Mouse (Mus musculus): Measurements from ENCODE around the gene Ttf1. TPM values are rescaled to one million over a fixed set of nuclear protein-coding genes. Genes with fewer than 3 reads are reported as not detected.
A peak's percentile ranks its signal among the peaks of the same experiment; 100 is the strongest.

Gene Ttf1
- polyA plus RNA-seq, 1 experiment from 2014 or later: 8.4 TPM

DNA sequence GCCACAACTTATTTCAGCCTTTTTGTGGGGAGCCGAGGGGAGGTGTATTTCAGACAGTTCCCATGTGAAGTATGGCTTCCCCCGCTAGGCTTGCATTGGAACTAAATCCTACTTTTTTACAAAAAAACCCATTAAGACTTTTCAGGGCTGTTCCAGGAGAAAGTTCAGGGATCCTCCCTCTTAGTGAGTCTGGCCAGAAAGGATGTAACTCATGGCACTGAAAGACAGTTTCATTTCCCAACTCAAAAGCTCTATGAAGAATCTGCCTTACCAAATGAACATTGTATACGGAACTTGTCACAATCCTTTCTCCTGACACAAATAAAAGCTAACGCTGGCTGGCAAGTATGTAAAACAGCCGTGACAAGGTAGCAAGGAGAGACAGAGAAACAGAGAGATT lies 20.3 kb upstream of the Ttf1 start:
- Histone ChIP-seq H3K36me3 (no peaks in the 10 kb centered on the region), H3K4me3 (no peak overlapping the region), H3K4me1 (no peaks in the 10 kb centered on the region), H3K9me3 (replicated peaks) (no peaks in the 10 kb centered on the region), H3K27ac (no peak overlapping the region), H3K27me3 (replicated peaks) (peaks cover 68% of the 10 kb centered on the region), H3K4me2 (no peak overlapping the region), H3K9ac (no peak overlapping the region)
- no peak for ATAC-seq
- WGBS (ENCODE audit: insufficient replicate concordance): 27% methylated on average over 5 of the region's 5 CpGs

GRCm38 (mm10) chr2:29040594-29041476 lies 19.2 kb upstream of the Ttf1 start:
- Histone ChIP-seq H3K9me3 (replicated peaks) (no peaks in the 10 kb centered on the region), H3K9ac (no peak overlapping the region), H3K27me3 (replicated peaks) (peaks cover 75% of the 10 kb centered on the region), H3K4me2 (no peak overlapping the region), H3K36me3 (no peaks in the 10 kb centered on the region), H3K27ac (no peak overlapping the region), H3K4me1 (no peaks in the 10 kb centered on the region), H3K4me3 (no peak overlapping the region)
- WGBS (ENCODE audit: insufficient replicate concordance): 20% methylated on average over 18 of the region's 18 CpGs
- ATAC-seq: no peak

DNA sequence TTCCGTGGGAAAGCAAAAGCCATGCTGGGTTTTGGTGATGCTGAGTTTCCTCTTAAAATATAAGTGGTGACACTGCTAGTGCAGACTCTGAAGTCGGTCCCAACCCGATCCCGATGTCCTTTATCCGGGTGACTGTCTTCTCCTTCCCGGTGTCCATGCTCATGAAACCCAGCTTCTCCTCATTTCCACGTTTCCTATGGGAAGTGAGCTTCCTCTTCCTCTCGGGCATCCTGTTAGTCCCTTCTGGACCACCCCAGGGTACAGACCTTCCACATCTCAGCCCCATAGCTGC lies 18.6 kb upstream of the Ttf1 start:
- Histone ChIP-seq H3K4me3 (no peak overlapping the region), H3K36me3 (no peaks in the 10 kb centered on the region), H3K9me3 (replicated peaks) (no peaks in the 10 kb centered on the region), H3K27me3 (replicated peaks) (peaks cover 79% of the 10 kb centered on the region), H3K27ac (no peak overlapping the region), H3K9ac (no peak overlapping the region), H3K4me1 (no peaks in the 10 kb centered on the region), H3K4me2 (no peak overlapping the region)
- WGBS (ENCODE audit: insufficient replicate concordance): 26% methylated on average over 8 of the region's 8 CpGs
- ATAC-seq: no peak

- no peak for ATAC-seq
- Histone ChIP-seq H3K36me3 (no peaks in the 10 kb centered on the region), H3K4me1 (no peaks in the 10 kb centered on the region), H3K27ac (no peak overlapping the region), H3K4me2 (no peak overlapping the region), H3K4me3 (no peak overlapping the region), H3K9me3 (replicated peaks) (no peaks in the 10 kb centered on the region), H3K27me3 (replicated peaks) (peaks cover 82% of the 10 kb centered on the region), H3K9ac (no peak overlapping the region)
- whole genome bisulfite sequencing (ENCODE audit: insufficient replicate concordance): 59% methylated on average over 5 of the region's 5 CpGs
Observed at GRCm38 (mm10) chr2:29042124-29042523, 17.9 kb upstream of the Ttf1 start.

GRCm38 (mm10) chr2:29046151-29046550 lies 13.9 kb upstream of the Ttf1 start:
- 63% methylated on average over 16 of the region's 16 CpGs for WGBS (ENCODE audit: insufficient replicate concordance)
- no peak for ATAC-seq

GRCm38 (mm10) chr2:29051932-29052331 lies 8.1 kb upstream of the Ttf1 start:
- Histone ChIP-seq H3K9ac (no peak overlapping the region), H3K4me3 (no peak overlapping the region), H3K9me3 (replicated peaks) (no peaks in the 10 kb centered on the region), H3K36me3 (no peaks in the 10 kb centered on the region), H3K4me1 (peaks cover 16% of the 10 kb centered on the region), H3K27ac (no peak overlapping the region), H3K27me3 (replicated peaks) (peaks cover 33% of the 10 kb centered on the region), H3K4me2 (no peak overlapping the region)
- ATAC-seq: no peak
- 54% methylated on average over 5 of the region's 5 CpGs for WGBS (ENCODE audit: insufficient replicate concordance)

More at GRCm38 (mm10) chr2:29046151-29046550, 13.9 kb upstream of the Ttf1 start:
- Histone ChIP-seq H3K4me3 (no peak overlapping the region), H3K36me3 (no peaks in the 10 kb centered on the region), H3K27ac (no peak overlapping the region), H3K4me1 (no peaks in the 10 kb centered on the region), H3K27me3 (replicated peaks) (peaks cover 52% of the 10 kb centered on the region), H3K9me3 (replicated peaks) (no peaks in the 10 kb centered on the region), H3K4me2 (no peak overlapping the region), H3K9ac (no peak overlapping the region)

GRCm38 (mm10) chr2:29052943-29053454 lies 7.1 kb upstream of the Ttf1 start:
- WGBS (ENCODE audit: insufficient replicate concordance): 27% methylated on average over 4 of the region's 4 CpGs

DNA sequence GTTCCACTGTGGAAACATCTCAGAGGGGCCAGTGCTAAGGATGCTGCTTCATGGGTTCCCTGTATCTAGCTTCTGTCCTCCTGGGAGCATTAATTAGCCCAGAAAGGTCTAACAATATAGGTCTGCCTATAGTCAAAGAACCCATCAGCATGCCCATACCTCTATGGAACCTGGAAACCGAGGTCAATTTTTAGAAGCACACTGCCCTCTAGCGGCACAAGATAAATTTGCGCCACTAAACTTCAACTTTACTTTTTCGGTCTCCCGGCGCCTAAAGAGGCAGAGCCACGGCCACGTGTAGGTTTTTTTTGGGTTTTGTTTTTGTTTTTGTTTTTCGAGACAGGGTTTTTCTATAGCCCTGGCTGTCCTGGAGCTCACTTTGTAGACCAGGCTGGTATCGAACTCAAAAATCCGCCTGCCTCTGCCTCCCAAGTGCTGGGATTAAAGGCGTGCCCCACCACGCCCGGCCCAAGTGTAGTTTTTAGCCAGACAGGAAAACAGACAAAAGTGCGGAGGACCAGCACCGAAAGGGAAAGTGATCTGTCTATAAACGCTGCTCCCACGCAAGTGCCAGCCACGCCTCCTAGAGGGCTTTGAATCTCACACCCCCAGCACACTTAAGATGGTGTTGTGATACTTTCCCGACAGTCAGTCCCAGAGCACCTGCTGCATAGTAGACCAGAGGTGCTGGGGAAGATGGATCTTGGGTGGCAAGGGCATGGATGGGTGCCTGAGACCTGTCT lies 6.1 kb upstream of the Ttf1 start:
- peaks cover 16% of the 10 kb centered on the region for H3K4me1 ChIP-seq
- peak overlapping the region; percentile 60 for H3K4me3 ChIP-seq
- no peaks in the 10 kb centered on the region for H3K9me3 ChIP-seq (replicated peaks)
- 0 out of 2 replicates have a peak overlapping the region, but pooled peaks have one; percentile 45 for H3K9ac ChIP-seq
- ATAC-seq: 0 out of 2 replicates have a peak, but pooled peaks have one; percentile 42
- WGBS (ENCODE audit: insufficient replicate concordance): 2% methylated on average over 20 of the region's 20 CpGs
- peak overlapping the region; percentile 82 for H3K4me2 ChIP-seq
- peaks cover 48% of the 10 kb centered on the region for H3K27me3 ChIP-seq (replicated peaks)
- no peak overlapping the region for H3K27ac ChIP-seq
- H3K36me3 ChIP-seq: no peaks in the 10 kb centered on the region

More at GRCm38 (mm10) chr2:29052943-29053454, 7.1 kb upstream of the Ttf1 start:
- Histone ChIP-seq H3K36me3 (no peaks in the 10 kb centered on the region), H3K4me3 (no peak overlapping the region), H3K9ac (no peak overlapping the region), H3K27ac (no peak overlapping the region), H3K9me3 (replicated peaks) (no peaks in the 10 kb centered on the region), H3K27me3 (replicated peaks) (peaks cover 43% of the 10 kb centered on the region), H3K4me1 (peaks cover 16% of the 10 kb centered on the region), H3K4me2 (no peak overlapping the region)
- no peak for ATAC-seq

GRCm38 (mm10) chr2:29054545-29054935 lies 5.5 kb upstream of the Ttf1 start:
- ATAC-seq: peak; percentile 46; the same call in 1 of the 2 replicates

DNA sequence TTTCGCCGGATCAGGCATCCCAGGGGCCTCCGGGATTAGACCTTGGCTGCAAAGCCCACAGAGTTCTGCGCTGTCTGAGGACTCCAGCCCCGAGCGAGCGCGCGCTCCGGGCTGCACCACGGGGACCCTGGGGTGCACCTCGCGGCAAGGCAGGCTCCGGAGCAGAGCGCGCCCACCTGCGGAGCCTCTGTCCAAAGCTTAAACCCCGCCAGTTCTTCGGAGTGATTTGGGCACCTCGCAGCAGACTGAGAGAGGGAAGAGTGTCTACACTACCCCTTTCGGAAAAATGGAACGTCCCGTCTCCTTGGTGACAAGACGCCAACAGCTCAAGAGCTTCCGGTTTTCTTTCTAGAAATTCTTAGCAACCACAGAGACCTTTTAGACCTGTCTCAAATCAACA lies 5.1 kb upstream of the Ttf1 start, which contains the start of gene Cfap77:
Gene Cfap77 (minus strand): TSS at position 76 of the 400 bp plus-strand sequence.
- WGBS (ENCODE audit: insufficient replicate concordance): 1% methylated on average over 25 of the region's 25 CpGs
- Histone ChIP-seq H3K4me2 (peak within 1 kb of the TSS; percentile 82), H3K9ac (peak within 1 kb of the TSS; percentile 45), H3K27ac (no peak within 1 kb of the TSS), H3K9me3 (replicated peaks) (no peaks in the 10 kb centered on the region), H3K4me3 (peak within 1 kb of the TSS; percentile 60), H3K4me1 (peaks cover 22% of the 10 kb centered on the region), H3K27me3 (replicated peaks) (peaks cover 48% of the 10 kb centered on the region), H3K36me3 (no peaks in the 10 kb centered on the region)
- ATAC-seq: peak; percentile 62

More at GRCm38 (mm10) chr2:29054545-29054935, 5.5 kb upstream of the Ttf1 start:
- Histone ChIP-seq H3K27me3 (replicated peaks) (peaks cover 48% of the 10 kb centered on the region), H3K9me3 (replicated peaks) (no peaks in the 10 kb centered on the region), H3K4me1 (peaks cover 17% of the 10 kb centered on the region), H3K4me2 (peak overlapping the region; percentile 82), H3K9ac (peak overlapping the region; percentile 45), H3K27ac (no peak overlapping the region), H3K4me3 (peak overlapping the region; percentile 60), H3K36me3 (no peaks in the 10 kb centered on the region)
- WGBS (ENCODE audit: insufficient replicate concordance): 2% methylated on average over 30 of the region's 30 CpGs

DNA sequence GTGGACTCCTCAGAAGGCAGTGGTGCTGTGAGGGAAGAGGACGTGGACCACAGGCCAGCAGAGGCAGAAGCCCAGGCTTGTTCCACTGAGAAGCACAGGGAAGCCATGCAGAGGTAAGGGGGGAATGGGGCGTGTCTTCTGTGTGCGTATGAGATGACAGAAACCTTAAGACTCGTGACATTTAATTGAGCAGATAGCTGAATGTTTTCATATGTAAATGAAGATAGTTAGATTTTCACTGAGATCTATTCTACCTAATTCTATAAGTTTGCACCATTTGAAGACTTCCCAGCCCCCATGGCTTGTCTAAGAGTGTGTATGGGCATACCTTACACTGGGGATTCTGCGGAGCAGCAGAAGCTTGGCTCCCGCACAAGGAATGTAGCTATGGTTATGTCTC lies 5.7 kb downstream of the Ttf1 start:
- H3K27me3 ChIP-seq (replicated peaks): no peaks in the 10 kb centered on the region
- H3K4me3 ChIP-seq: no peak overlapping the region
- WGBS (ENCODE audit: insufficient replicate concordance): 84% methylated on average over 6 of the region's 6 CpGs
- H3K9ac ChIP-seq: no peak overlapping the region
- peaks cover 62% of the 10 kb centered on the region for H3K36me3 ChIP-seq
- H3K4me1 ChIP-seq: peaks cover 12% of the 10 kb centered on the region
- no peaks in the 10 kb centered on the region for H3K9me3 ChIP-seq (replicated peaks)
- H3K27ac ChIP-seq: no peak overlapping the region
- no peak for ATAC-seq
- H3K4me2 ChIP-seq: no peak overlapping the region

- no peak for ATAC-seq
Observed at GRCm38 (mm10) chr2:29066410-29066809, 6.3 kb downstream of the Ttf1 start.

More at GRCm38 (mm10) chr2:29066410-29066809, 6.3 kb downstream of the Ttf1 start:
- 68% methylated on average over 7 of the region's 7 CpGs for WGBS (ENCODE audit: insufficient replicate concordance)
- Histone ChIP-seq H3K9me3 (replicated peaks) (no peaks in the 10 kb centered on the region), H3K4me1 (peaks cover 6% of the 10 kb centered on the region), H3K4me2 (no peak overlapping the region), H3K9ac (no peak overlapping the region), H3K27me3 (replicated peaks) (no peaks in the 10 kb centered on the region), H3K27ac (no peak overlapping the region), H3K36me3 (peaks cover 68% of the 10 kb centered on the region), H3K4me3 (no peak overlapping the region)

All from liver, embryonic 12.5 days (tissue).